Mouse (Mus musculus): ENCODE data around the gene Sf3b6.

DNA sequence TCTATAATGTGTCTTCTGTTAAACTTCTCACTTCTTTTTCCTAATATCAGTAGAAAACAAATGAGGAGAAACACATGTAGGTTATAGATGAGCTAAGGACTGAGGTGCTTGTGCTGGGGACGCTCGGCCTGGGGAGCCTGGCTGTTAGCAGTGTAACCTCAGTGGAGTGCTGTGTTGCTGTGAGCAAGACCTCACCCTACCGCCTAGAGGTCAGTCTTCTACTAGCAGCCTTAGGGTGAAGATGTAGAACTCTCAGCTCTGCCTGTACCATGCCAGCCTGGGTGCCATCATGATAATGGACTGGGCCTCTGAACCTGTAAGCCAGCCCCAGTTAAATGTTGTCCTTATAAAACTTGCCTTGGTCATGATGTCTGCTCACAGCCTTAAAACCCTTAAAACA is 9.9 kb downstream of the Sf3b6 start:
- TF ChIP-seq CTCF (IDR thresholded peaks at IDR 0.05; ENCODE audit: insufficient read depth, low read length), result no peak
- no peak for TF ChIP-seq POLR2A (IDR thresholded peaks at IDR 0.05; ENCODE audit: borderline replicate concordance, extremely low read depth, low read depth, low read length)

Measured in lung, adult 2 months (tissue).